Mouse (Mus musculus): ENCODE data around the gene Was.

GRCm38 (mm10) chrX:8115275-8115674, 25.0 kb upstream of the Was start:
- TF ChIP-seq POLR2A (IDR thresholded peaks at IDR 0.05; ENCODE audit: insufficient read depth, low read depth, low read length): no peak
- TF ChIP-seq CTCF (IDR thresholded peaks at IDR 0.05): peak; percentile 51
- TF ChIP-seq EP300 (IDR thresholded peaks at IDR 0.05; ENCODE audit: insufficient read depth, low read depth, low read length): no peak
